Mouse (Mus musculus) adrenal gland, adult 2 months (tissue): ENCODE measurements around the gene Sh3d19. TPM values are rescaled to one million over a fixed set of nuclear protein-coding genes. Genes with fewer than 3 reads are reported as not detected.
"Not testable (repeated sequence)": the region's sequence is repeated elsewhere in the genome, so short reads cannot be mapped to it uniquely, and the experiment has no call there.

ENCODE experiments used
- DNase-seq: peaks from one replicate; pipeline ENCODE4 v3.0.0; 2021
- polyA plus RNA-seq: library from polyadenylated mRNA; depleted of rRNA; stranded (reverse); fragments of >200 nt; gene quantifications from 2 replicates; pipeline ENCODE4 v1.2.3, GENCODE M21; 2012
- total RNA-seq, 2 experiments: library from RNA; stranded (reverse); gene quantifications; 2 replicates each; pipeline ENCODE4 v1.2.3; 2021

The Sh3d19 gene
- total and polyA plus RNA-seq, 3 experiments: 14.5 to 26.8 (median 19.1) TPM

GRCm38 (mm10) chr3:86093213-86093845 is 122.4 kb downstream of the Sh3d19 start:
- DNase-seq: no peak

- no peak for DNase-seq
Measured at GRCm38 (mm10) chr3:86093907-86094306, 123.0 kb downstream of the Sh3d19 start.

GRCm38 (mm10) chr3:86101956-86102355 is 131.0 kb downstream of the Sh3d19 start:
- DNase-seq: no peak

GRCm38 (mm10) chr3:86103449-86104291 is 132.8 kb downstream of the Sh3d19 start:
- DNase-seq: no peak

- DNase-seq: not testable (repeated sequence)
Measured at GRCm38 (mm10) chr3:86104433-86104832, 133.5 kb downstream of the Sh3d19 start.

GRCm38 (mm10) chr3:86104909-86105308 is 134.0 kb downstream of the Sh3d19 start:
- DNase-seq: no peak

- DNase-seq: no peak
Measured at GRCm38 (mm10) chr3:86106086-86106632, 135.2 kb downstream of the Sh3d19 start.

GRCm38 (mm10) chr3:86107637-86108539 is 137.0 kb downstream of the Sh3d19 start:
- DNase-seq: no peak

- peak; percentile 6 for DNase-seq
Measured at GRCm38 (mm10) chr3:86108576-86108975, 137.7 kb downstream of the Sh3d19 start.

GRCm38 (mm10) chr3:86109099-86109498 is 138.2 kb downstream of the Sh3d19 start:
- DNase-seq: no peak

GRCm38 (mm10) chr3:86110077-86110476 is 139.2 kb downstream of the Sh3d19 start:
- peak; percentile 57 for DNase-seq

GRCm38 (mm10) chr3:86112766-86113165 is 141.9 kb downstream of the Sh3d19 start:
- DNase-seq: no peak

- no peak for DNase-seq
Measured at GRCm38 (mm10) chr3:86114659-86115338, 143.9 kb downstream of the Sh3d19 start.

- no peak for DNase-seq
Measured at GRCm38 (mm10) chr3:86116951-86117350, 146.0 kb downstream of the Sh3d19 start.

- DNase-seq: no peak
Measured at GRCm38 (mm10) chr3:86119237-86119932, 148.5 kb downstream of the Sh3d19 start.

- DNase-seq: no peak
Measured at GRCm38 (mm10) chr3:86122156-86122555, 151.2 kb downstream of the Sh3d19 start.

GRCm38 (mm10) chr3:86123251-86123746 is 152.4 kb downstream of the Sh3d19 start:
- DNase-seq: no peak

- peak; percentile 67 for DNase-seq
Measured at GRCm38 (mm10) chr3:86129757-86130156, 158.8 kb downstream of the Sh3d19 start.

GRCm38 (mm10) chr3:86134939-86135638 is 164.2 kb downstream of the Sh3d19 start:
- DNase-seq: no peak
